Comparison of ENCODE assay signal across 9 mouse cellular contexts in the genomic region with DNA sequence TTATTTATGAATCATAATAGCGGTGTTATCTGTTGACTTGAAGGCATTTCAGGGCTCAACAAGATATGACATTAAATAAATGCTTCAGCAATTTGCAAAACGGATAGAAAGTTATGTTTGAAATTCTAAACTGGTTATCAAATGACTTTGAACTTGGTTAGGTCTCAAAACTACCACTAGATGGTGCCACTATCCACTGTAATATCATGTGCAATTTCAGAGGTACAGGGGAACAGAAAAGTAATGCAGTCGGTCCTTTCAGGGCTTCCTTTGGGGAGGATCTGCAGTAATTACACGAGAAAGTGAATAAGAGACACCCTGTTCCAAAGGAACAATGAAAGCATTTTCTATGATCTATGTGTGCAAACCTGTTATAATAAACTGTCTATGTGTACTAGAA.
DNase-seq lines count a peak whose midpoint lies in the region; ATAC-seq and TF ChIP-seq lines count a peak whose summit lies in the region.
"Had no signal": no experiment of that assay in that cellular context is flagged by ENCODE, and none has a peak within 500 bp of the region (broad histone marks: within the 10 kb centered on the region; RNA-seq: fewer than 3 reads in every experiment).

No protein-coding gene starts in this region.

- peak in 1 of 2 experiments; percentile 23; a peak in 1 of 4 replicates for TF ChIP-seq EP300 in MEL (IDR thresholded peaks at IDR 0.05; ENCODE audit: low read depth in 1 of 2, low read length in 2 of 2)

- peak; percentile 100 for TF ChIP-seq RAD21 in MEL (IDR thresholded peaks at IDR 0.05; ENCODE audit: low read depth, low read length)

- DNase-seq in intestine, embryonic 14.5 days (ENCODE audit: low spot score) = peak; percentile 45
- DNase-seq in 416B (ENCODE audit: low read depth) (peak; percentile 62), MEL (ENCODE audit: low read depth, low spot score) (peak; percentile 92)
- DNase-seq in retina, embryonic 14.5 days (ENCODE audit: low spot score) = peak; percentile 85
- no peak for DNase-seq in ovary, postnatal 10 days (ENCODE audit: low spot score)
- DNase-seq: liver, embryonic 13.5 days had no signal

- no peak for ATAC-seq in intestine, embryonic 14.5 days (replicated peaks; ENCODE audit: low FRiP score, low TSS enrichment, low read depth)
- no peak for ATAC-seq in intestine, embryonic 15.5 days
- peak; percentile 69; the same call in 1 of the 2 replicates for ATAC-seq in erythroid progenitor cell, adult 5-6 weeks (replicated peaks; ENCODE audit: low FRiP score, poor library complexity, severe bottlenecking)

- no peak overlapping the region for H3K4me2 ChIP-seq in intestine, embryonic 14.5 days (ENCODE audit: low read length)
- H3K4me2 ChIP-seq in intestine, embryonic 15.5 days (replicated peaks) = no peak overlapping the region
- H3K4me2 ChIP-seq: embryonic facial prominence, embryonic 15.5 days; liver, embryonic 13.5 days had no signal

- TF ChIP-seq POLR2A in MEL (IDR thresholded peaks at IDR 0.05; ENCODE audit: control insufficient read depth in 1 of 2, insufficient read depth in 1 of 2, low read depth in 1 of 2, low read length in 2 of 2, poor library complexity in 1 of 2) = no peak

- H3K79me2 ChIP-seq in MEL (ENCODE audit: control insufficient read depth, insufficient read depth, low read length, poor library complexity) = no peaks in the 10 kb centered on the region

- no peak overlapping the region for H3K9ac ChIP-seq in intestine, embryonic 14.5 days (ENCODE audit: low read length)
- H3K9ac ChIP-seq in intestine, embryonic 15.5 days = no peak overlapping the region
- H3K9ac ChIP-seq in MEL (ENCODE audit: control insufficient read depth, low read depth, low read length, poor library complexity, severe bottlenecking) = no peak overlapping the region
- H3K9ac ChIP-seq: embryonic facial prominence, embryonic 15.5 days; liver, embryonic 13.5 days had no signal

- H3K4me1 ChIP-seq in intestine, embryonic 14.5 days (replicated peaks; ENCODE audit: control insufficient read depth, insufficient read depth, low read length) = no peaks in the 10 kb centered on the region
- H3K4me1 ChIP-seq in intestine, embryonic 15.5 days (replicated peaks) = no peaks in the 10 kb centered on the region
- H3K4me1 ChIP-seq in MEL (ENCODE audit: control insufficient read depth in 1 of 2, insufficient read depth in 2 of 2, low read length in 2 of 2) = peaks cover 30 to 35% of the 10 kb centered on the region in 2 experiments
- H3K4me1 ChIP-seq: embryonic facial prominence, embryonic 15.5 days; liver, embryonic 13.5 days had no signal

- no peak overlapping the region for H3K4me3 ChIP-seq in intestine, embryonic 14.5 days (ENCODE audit: low read depth, low read length)
- H3K4me3 ChIP-seq in intestine, embryonic 15.5 days (replicated peaks) = no peak overlapping the region
- H3K4me3 ChIP-seq in MEL (ENCODE audit: control insufficient read depth in 1 of 2, insufficient read depth in 1 of 2, low read depth in 2 of 2, low read length in 2 of 2) = no peak overlapping the region
- H3K4me3 ChIP-seq: embryonic facial prominence, embryonic 15.5 days; liver, embryonic 13.5 days had no signal

- peak; percentile 42 to 100 (median 66) for TF ChIP-seq CTCF in MEL (IDR thresholded peaks at IDR 0.05 in 2 of 3, conservative IDR thresholded peaks at IDR 0.05 in 1 of 3; ENCODE audit: control insufficient read depth in 1 of 3, insufficient read depth in 1 of 3, low read depth in 2 of 3, low read length in 3 of 3, poor library complexity in 1 of 3, severe bottlenecking in 1 of 3)

- WGBS in intestine, embryonic 14.5 days = 4% methylated on average over 4 of the region's 4 CpGs
- 5% methylated on average over 4 of the region's 4 CpGs for WGBS in intestine, embryonic 15.5 days

- no peaks in the 10 kb centered on the region for H3K36me3 ChIP-seq in intestine, embryonic 14.5 days (ENCODE audit: control insufficient read depth, insufficient read depth, low read length)
- H3K36me3 ChIP-seq in intestine, embryonic 15.5 days = no peaks in the 10 kb centered on the region
- peaks cover 2 to 45% of the 10 kb centered on the region in 2 experiments; a peak in 3 of 4 replicates for H3K36me3 ChIP-seq in MEL (ENCODE audit: control insufficient read depth in 1 of 2, insufficient read depth in 2 of 2, low read length in 2 of 2)
- H3K36me3 ChIP-seq: embryonic facial prominence, embryonic 15.5 days; liver, embryonic 13.5 days had no signal

- H3K9me3 ChIP-seq in intestine, embryonic 14.5 days (ENCODE audit: control insufficient read depth, low read length) = no peaks in the 10 kb centered on the region
- no peaks in the 10 kb centered on the region for H3K9me3 ChIP-seq in intestine, embryonic 15.5 days
- H3K9me3 ChIP-seq in MEL (replicated peaks; ENCODE audit: insufficient read depth, low read length) = no peaks in the 10 kb centered on the region
- H3K9me3 ChIP-seq: embryonic facial prominence, embryonic 15.5 days; liver, embryonic 13.5 days had no signal

- no peak overlapping the region for H3K27ac ChIP-seq in intestine, embryonic 14.5 days (ENCODE audit: low read depth)
- no peak overlapping the region for H3K27ac ChIP-seq in intestine, embryonic 15.5 days
- H3K27ac ChIP-seq in MEL (ENCODE audit: control insufficient read depth, low read depth, low read length) = no peak overlapping the region
- H3K27ac ChIP-seq: embryonic facial prominence, embryonic 15.5 days; liver, embryonic 13.5 days had no signal

- H3K27me3 ChIP-seq in intestine, embryonic 14.5 days (replicated peaks; ENCODE audit: control insufficient read depth, insufficient read depth, low read length) = no peaks in the 10 kb centered on the region
- H3K27me3 ChIP-seq in intestine, embryonic 15.5 days (replicated peaks) = no peaks in the 10 kb centered on the region
- H3K27me3 ChIP-seq in MEL (ENCODE audit: control insufficient read depth in 1 of 2, insufficient read depth in 2 of 2, low read length in 2 of 2) = no peaks in the 10 kb centered on the region
- H3K27me3 ChIP-seq: embryonic facial prominence, embryonic 15.5 days; liver, embryonic 13.5 days had no signal

TF ChIP-seq in MEL, 35 proteins besides CTCF, POLR2A, EP300 and RAD21:
- TF ChIP-seq KAT2A (conservative IDR thresholded peaks at IDR 0.05; ENCODE audit: low read depth, low read length) (no peak), E2F4 (IDR thresholded peaks at IDR 0.05; ENCODE audit: borderline replicate concordance, low read depth, low read length) (no peak), MXI1 (IDR thresholded peaks at IDR 0.05; ENCODE audit: low read depth, low read length) (peak; percentile 51; the same call in 1 of the 2 replicates), TCF12 (IDR thresholded peaks at IDR 0.05; ENCODE audit: low read depth, low read length) (no peak), POLR2AphosphoS2 (IDR thresholded peaks at IDR 0.05; ENCODE audit: low read length) (no peak), ZKSCAN1 (IDR thresholded peaks at IDR 0.05; ENCODE audit: low read depth, low read length) (no peak), CHD2 (IDR thresholded peaks at IDR 0.05; ENCODE audit: low read length) (no peak), ETS1 (IDR thresholded peaks at IDR 0.05; ENCODE audit: low read depth, low read length) (0 out of 2 replicates have a peak, but pooled peaks have one; percentile 7), USF1 (IDR thresholded peaks at IDR 0.05; ENCODE audit: low read depth, low read length) (no peak), ELF1 (IDR thresholded peaks at IDR 0.05; ENCODE audit: low read depth, low read length) (no peak), ZMIZ1 (IDR thresholded peaks at IDR 0.05; ENCODE audit: low read depth, low read length) (no peak; the same call in 1 of the 2 replicates), MAFK (IDR thresholded peaks at IDR 0.05; ENCODE audit: borderline replicate concordance, low read depth, low read length) (no peak), CHD1 (IDR thresholded peaks at IDR 0.05; ENCODE audit: low read depth, low read length) (no peak), MEF2A (IDR thresholded peaks at IDR 0.05; ENCODE audit: extremely low read depth, insufficient replicate concordance, low read depth, low read length, poor library complexity, severe bottlenecking) (no peak), MAX (IDR thresholded peaks at IDR 0.05; ENCODE audit: low read length) (no peak; the same call in 1 of the 2 replicates), HCFC1 (IDR thresholded peaks at IDR 0.05; ENCODE audit: low read depth, low read length) (no peak), ZC3H11A (IDR thresholded peaks at IDR 0.05; ENCODE audit: low read depth, low read length) (peak; percentile 99), MYB (IDR thresholded peaks at IDR 0.05; ENCODE audit: low read depth, low read length) (no peak), SMC3 (IDR thresholded peaks at IDR 0.05; ENCODE audit: low read depth, low read length) (peak; percentile 99), TBP (IDR thresholded peaks at IDR 0.05; ENCODE audit: low read depth, low read length) (no peak), BHLHE40 (IDR thresholded peaks at IDR 0.05; ENCODE audit: borderline replicate concordance, low read depth, low read length) (no peak), JUND (IDR thresholded peaks at IDR 0.05; ENCODE audit: low read depth, low read length) (peak; percentile 81; the same call in 1 of the 2 replicates), TAL1 (IDR thresholded peaks at IDR 0.05; ENCODE audit: low read length) (no peak), USF2 (IDR thresholded peaks at IDR 0.05; ENCODE audit: borderline replicate concordance in 1 of 2, insufficient read depth in 1 of 2, low read depth in 1 of 2, low read length in 2 of 2) (no peak), MAZ (IDR thresholded peaks at IDR 0.05; ENCODE audit: low read depth, low read length) (no peak), SIN3A (IDR thresholded peaks at IDR 0.05; ENCODE audit: low read length) (peak; percentile 61), ZNF384 (IDR thresholded peaks at IDR 0.05; ENCODE audit: low read depth, low read length) (no peak), GABPA (IDR thresholded peaks at IDR 0.05; ENCODE audit: low read depth, low read length) (no peak), GATA1 (IDR thresholded peaks at IDR 0.05; ENCODE audit: low read depth, low read length) (0 out of 2 replicates have a peak, but pooled peaks have one; percentile 16), MYC (IDR thresholded peaks at IDR 0.05; ENCODE audit: low read depth, low read length) (peak; percentile 77; the same call in 1 of the 2 replicates), POLR2AphosphoS5 (IDR thresholded peaks at IDR 0.05; ENCODE audit: borderline replicate concordance, low read depth, low read length) (no peak), NELFE (IDR thresholded peaks at IDR 0.05; ENCODE audit: low read depth, low read length) (no peak), NRF1 (IDR thresholded peaks at IDR 0.05; ENCODE audit: insufficient read depth, low read depth, low read length, poor library complexity, severe bottlenecking) (no peak), UBTF (IDR thresholded peaks at IDR 0.05; ENCODE audit: borderline replicate concordance, insufficient read depth, low read depth, low read length) (no peak), RCOR1 (IDR thresholded peaks at IDR 0.05; ENCODE audit: low read depth, low read length) (no peak)
